Mouse (Mus musculus): ENCODE measurements around the gene Trip10. TPM values are rescaled to one million over a fixed set of nuclear protein-coding genes. Genes with fewer than 3 reads are reported as not detected.

The Trip10 gene
- total RNA-seq, 1 experiment from 2014 or later = 64.8 TPM

- no peak for DNase-seq
Measured at GRCm38 (mm10) chr17:57292302-57292701, 43.0 kb downstream of the Trip10 start.

GRCm38 (mm10) chr17:57292968-57293367 lies 43.7 kb downstream of the Trip10 start:
- DNase-seq = no peak

- no peak for DNase-seq
Measured at GRCm38 (mm10) chr17:57295935-57296334, 46.7 kb downstream of the Trip10 start.

GRCm38 (mm10) chr17:57297040-57297439 lies 47.8 kb downstream of the Trip10 start:
- DNase-seq = no peak

- DNase-seq = no peak
Measured at GRCm38 (mm10) chr17:57305593-57305992, 56.3 kb downstream of the Trip10 start.

- DNase-seq = no peak
Measured at GRCm38 (mm10) chr17:57307074-57307473, 57.8 kb downstream of the Trip10 start.

GRCm38 (mm10) chr17:57311801-57312200 lies 62.5 kb downstream of the Trip10 start:
- no peak for DNase-seq

Small RNAs within 50 kb of the gene (microRNA-seq; reads per million reads assigned to microRNA genes)
- gene Mir6978 = 0.34 to 0.36 reads per million in 2 experiments

Other genes starting within 250 kb of the Trip10 start
- gene Pspn, start 249.4 kb upstream of the Trip10 start, total RNA-seq (2021) = 0.76 and 2.3 TPM in 2 replicates
- gene Gtf2f1, start 238.2 kb upstream of the Trip10 start, total RNA-seq (2021) = 46.1 and 55.3 TPM in 2 replicates
- gene Gm17949, start 238.0 kb upstream of the Trip10 start, total RNA-seq (2021) = 0.64 TPM in 1 of 2 replicates, not detected in the other
- gene Khsrp, start 217.9 kb upstream of the Trip10 start, total RNA-seq (2021) = 94.9 and 115 TPM in 2 replicates
- gene Slc25a41, start 207.8 kb upstream of the Trip10 start, total RNA-seq (2021) = not detected in 2 replicates
- 1.4 TPM in 1 of 2 replicates, not detected in the other for gene Crb3, start 190.3 kb upstream of the Trip10 start, total RNA-seq (2021)
- gene Slc25a23, start 189.6 kb upstream of the Trip10 start, total RNA-seq (2021) = 89.2 and 96.3 TPM in 2 replicates
- gene Dennd1c, start 170.9 kb upstream of the Trip10 start, total RNA-seq (2021) = 1.6 TPM in 1 of 2 replicates, not detected in the other
- 4.0 and 5.0 TPM in 2 replicates for gene Tubb4a, start 161.7 kb upstream of the Trip10 start, total RNA-seq (2021)
- 0.39 and 0.71 TPM in 2 replicates for gene Tnfsf9, start 144.1 kb upstream of the Trip10 start, total RNA-seq (2021)
- not detected in 2 replicates for gene Cd70, start 99.7 kb upstream of the Trip10 start, total RNA-seq (2021)
- gene Tnfsf14, start 55.3 kb upstream of the Trip10 start, total RNA-seq (2021) = not detected in 2 replicates
- 280 and 456 TPM in 2 replicates for gene C3, start 21.3 kb upstream of the Trip10 start, total RNA-seq (2021)
- gene Gpr108, start 1.0 kb upstream of the Trip10 start, total RNA-seq (2021) = 81.0 and 96.4 TPM in 2 replicates
- 1.1 and 1.7 TPM in 2 replicates for gene Vav1, start 29.6 kb downstream of the Trip10 start, total RNA-seq (2021)
- 2.4 and 4.1 TPM in 2 replicates for gene Adgre1, start 109.2 kb downstream of the Trip10 start, total RNA-seq (2021)

Data from adrenal gland, postnatal 25 days (tissue).